Comparison of ENCODE assay signal across 9 mouse cellular contexts in genomic region chr2:153483118-153483983, GRCm38 (mm10). TPM values are rescaled to one million over a fixed set of nuclear protein-coding genes. Genes with fewer than 3 reads are reported as not detected.
DNase-seq lines count a peak whose midpoint lies in the region; ATAC-seq and TF ChIP-seq lines count a peak whose summit lies in the region.
"Had no signal": no experiment of that assay in that cellular context is flagged by ENCODE, and none has a peak within 500 bp of the region (broad histone marks: within the 10 kb centered on the region; RNA-seq: fewer than 3 reads in every experiment).

No protein-coding gene starts in this region.

- H3K9me3 ChIP-seq in intestine, embryonic 14.5 days (ENCODE audit: control insufficient read depth, low read length): no peaks in the 10 kb centered on the region
- no peaks in the 10 kb centered on the region for H3K9me3 ChIP-seq in intestine, postnatal 0 days (ENCODE audit: control insufficient read depth)
- no peaks in the 10 kb centered on the region for H3K9me3 ChIP-seq in forebrain, embryonic 10.5 days
- H3K9me3 ChIP-seq in hindbrain, embryonic 15.5 days: no peaks in the 10 kb centered on the region
- no peaks in the 10 kb centered on the region for H3K9me3 ChIP-seq in midbrain, embryonic 13.5 days
- no peaks in the 10 kb centered on the region for H3K9me3 ChIP-seq in stomach, embryonic 14.5 days (ENCODE audit: control insufficient read depth, low read depth, low read length)

- 16% methylated on average over 20 of the region's 20 CpGs for WGBS in intestine, embryonic 14.5 days
- WGBS in intestine, postnatal 0 days: 37% methylated on average over 20 of the region's 20 CpGs
- WGBS in forebrain, embryonic 10.5 days: 12% methylated on average over 20 of the region's 20 CpGs
- 4% methylated on average over 20 of the region's 20 CpGs for WGBS in hindbrain, embryonic 15.5 days
- 8% methylated on average over 20 of the region's 20 CpGs for WGBS in midbrain, embryonic 13.5 days
- WGBS in stomach, embryonic 14.5 days: 11% methylated on average over 20 of the region's 20 CpGs

- no peak overlapping the region for H3K4me3 ChIP-seq in intestine, embryonic 14.5 days (ENCODE audit: low read depth, low read length)
- no peak overlapping the region for H3K4me3 ChIP-seq in intestine, postnatal 0 days (ENCODE audit: low read depth, low read length)
- peak overlapping the region; percentile 29 for H3K4me3 ChIP-seq in forebrain, embryonic 10.5 days
- H3K4me3 ChIP-seq in hindbrain, embryonic 15.5 days: no peak overlapping the region
- H3K4me3 ChIP-seq in midbrain, embryonic 13.5 days (replicated peaks): no peak overlapping the region; the same call in 1 of the 2 replicates
- no peak overlapping the region for H3K4me3 ChIP-seq in stomach, embryonic 14.5 days (ENCODE audit: low read depth, low read length)

- H3K27ac ChIP-seq in intestine, embryonic 14.5 days (ENCODE audit: low read depth): no peak overlapping the region
- H3K27ac ChIP-seq in intestine, postnatal 0 days (ENCODE audit: low read depth, low read length): no peak overlapping the region
- peak overlapping the region; percentile 77 for H3K27ac ChIP-seq in forebrain, embryonic 10.5 days
- peak overlapping the region; percentile 83 for H3K27ac ChIP-seq in hindbrain, embryonic 15.5 days (replicated peaks)
- H3K27ac ChIP-seq in midbrain, embryonic 13.5 days: peak overlapping the region; percentile 93
- no peak overlapping the region for H3K27ac ChIP-seq in stomach, embryonic 14.5 days (ENCODE audit: low read length)

- H3K9ac ChIP-seq in intestine, embryonic 14.5 days (ENCODE audit: low read length): no peak overlapping the region
- H3K9ac ChIP-seq in intestine, postnatal 0 days (ENCODE audit: low read depth, low read length): no peak overlapping the region
- H3K9ac ChIP-seq in hindbrain, embryonic 15.5 days: peak overlapping the region; percentile 39
- H3K9ac ChIP-seq in midbrain, embryonic 13.5 days (replicated peaks): peak overlapping the region; percentile 55
- 0 out of 2 replicates have a peak overlapping the region, but pooled peaks have one; percentile 6 for H3K9ac ChIP-seq in stomach, embryonic 14.5 days (replicated peaks; ENCODE audit: low read depth, low read length)

- no peak for TF ChIP-seq CTCF in intestine, postnatal 0 days (IDR thresholded peaks at IDR 0.05; ENCODE audit: low read depth)

- DNase-seq in intestine, embryonic 14.5 days (ENCODE audit: low spot score): no peak
- DNase-seq in brain, adult 2 months (ENCODE audit: low read depth, low spot score): peak; percentile 82
- DNase-seq in forebrain, embryonic 10.5 days (ENCODE audit: extremely low spot score, low spot score): peak; percentile 41
- DNase-seq in left cerebral cortex, postnatal 4 days: peak; percentile 95

- no peaks in the 10 kb centered on the region for H3K27me3 ChIP-seq in intestine, embryonic 14.5 days (replicated peaks; ENCODE audit: control insufficient read depth, insufficient read depth, low read length)
- no peaks in the 10 kb centered on the region for H3K27me3 ChIP-seq in intestine, postnatal 0 days (replicated peaks; ENCODE audit: control insufficient read depth, insufficient read depth, low read length)
- peaks cover 47% of the 10 kb centered on the region for H3K27me3 ChIP-seq in forebrain, embryonic 10.5 days (ENCODE audit: poor library complexity, severe bottlenecking)
- no peaks in the 10 kb centered on the region for H3K27me3 ChIP-seq in hindbrain, embryonic 15.5 days
- 0 out of 2 replicates have a peak, but pooled peaks cover 3% of the 10 kb centered on the region for H3K27me3 ChIP-seq in midbrain, embryonic 13.5 days
- no peaks in the 10 kb centered on the region for H3K27me3 ChIP-seq in stomach, embryonic 14.5 days (ENCODE audit: control insufficient read depth, insufficient read depth, low read length)

- H3K4me1 ChIP-seq in intestine, embryonic 14.5 days (replicated peaks; ENCODE audit: control insufficient read depth, insufficient read depth, low read length): peaks cover 11% of the 10 kb centered on the region
- peaks cover 4% of the 10 kb centered on the region; the same call in 1 of the 2 replicates for H3K4me1 ChIP-seq in intestine, postnatal 0 days (replicated peaks; ENCODE audit: control insufficient read depth, insufficient read depth, low read length)
- peaks cover 38% of the 10 kb centered on the region for H3K4me1 ChIP-seq in forebrain, embryonic 10.5 days
- H3K4me1 ChIP-seq in hindbrain, embryonic 15.5 days (replicated peaks): peaks cover 43% of the 10 kb centered on the region
- H3K4me1 ChIP-seq in midbrain, embryonic 13.5 days (replicated peaks): peaks cover 44% of the 10 kb centered on the region
- H3K4me1 ChIP-seq in stomach, embryonic 14.5 days (ENCODE audit: control insufficient read depth, insufficient read depth, low read length): peaks cover 11% of the 10 kb centered on the region

- intact Hi-C loops in left cerebral cortex, postnatal 4 days (cut with DNase I): no loop called here

- no peaks in the 10 kb centered on the region for H3K36me3 ChIP-seq in intestine, embryonic 14.5 days (ENCODE audit: control insufficient read depth, insufficient read depth, low read length)
- H3K36me3 ChIP-seq in intestine, postnatal 0 days (ENCODE audit: control insufficient read depth, insufficient read depth): no peaks in the 10 kb centered on the region
- no peaks in the 10 kb centered on the region for H3K36me3 ChIP-seq in forebrain, embryonic 10.5 days (replicated peaks)
- H3K36me3 ChIP-seq in hindbrain, embryonic 15.5 days: no peaks in the 10 kb centered on the region
- no peaks in the 10 kb centered on the region for H3K36me3 ChIP-seq in midbrain, embryonic 13.5 days
- no peaks in the 10 kb centered on the region for H3K36me3 ChIP-seq in stomach, embryonic 14.5 days (ENCODE audit: control insufficient read depth, insufficient read depth, low read length)

- ATAC-seq in intestine, embryonic 14.5 days (replicated peaks; ENCODE audit: low FRiP score, low TSS enrichment, low read depth): no peak
- no peak for ATAC-seq in intestine, postnatal 0 days
- ATAC-seq in hindbrain, embryonic 15.5 days (ENCODE audit: low FRiP score, low read depth): peak; percentile 70
- peak; percentile 74 for ATAC-seq in midbrain, embryonic 13.5 days
- no peak for ATAC-seq in stomach, embryonic 14.5 days (ENCODE audit: insufficient number of reproducible peaks, insufficient read depth, low FRiP score, low read depth)

- H3K4me2 ChIP-seq in intestine, embryonic 14.5 days (ENCODE audit: low read length): peak overlapping the region; percentile 24; the same call in 1 of the 2 replicates
- H3K4me2 ChIP-seq in intestine, postnatal 0 days (replicated peaks; ENCODE audit: low read depth): no peak overlapping the region
- peak overlapping the region; percentile 39 for H3K4me2 ChIP-seq in hindbrain, embryonic 15.5 days
- H3K4me2 ChIP-seq in midbrain, embryonic 13.5 days (replicated peaks): peak overlapping the region; percentile 32
- H3K4me2 ChIP-seq in stomach, embryonic 14.5 days (replicated peaks; ENCODE audit: low read depth, low read length): no peak overlapping the region

RNA-seq across cellular contexts. Expression of gene 4930404H24Rik, which starts 9.2 kb away (rescaled TPM):
- polyA plus RNA-seq in intestine, embryonic 14.5 days (2014; fragmentation: Nextera tagmentation; extraction: Ambion mirVana): not detected in 2 replicates
- polyA plus RNA-seq in intestine, postnatal 0 days (2015; fragmentation: Nextera tagmentation; extraction: Ambion mirVana): not detected in 2 replicates
- not detected in 2 replicates for polyA plus RNA-seq in forebrain, embryonic 10.5 days (2016; fragmentation: Nextera tagmentation; extraction: Ambion mirVana)
- not detected in 2 replicates for polyA plus RNA-seq in hindbrain, embryonic 15.5 days (2015; fragmentation: Nextera tagmentation; extraction: Ambion mirVana)
- not detected for total RNA-seq in left cerebral cortex, postnatal 4 days (2021)
- not detected in 2 replicates for polyA plus RNA-seq in midbrain, embryonic 13.5 days (2015; fragmentation: Nextera tagmentation; extraction: Ambion mirVana)
- not detected in 2 replicates for polyA plus RNA-seq in stomach, embryonic 14.5 days (2014; fragmentation: Nextera tagmentation; extraction: Ambion mirVana)
- total RNA-seq: left cerebral cortex, adult 8-10 months had no signal

RNA-seq across cellular contexts. Expression of gene Nol4l, which starts 46.4 kb away (rescaled TPM):
- polyA plus RNA-seq in intestine, embryonic 14.5 days (2014; fragmentation: Nextera tagmentation; extraction: Ambion mirVana): 26.4 and 27.9 TPM in 2 replicates
- 21.9 and 25.2 TPM in 2 replicates for polyA plus RNA-seq in intestine, postnatal 0 days (2015; fragmentation: Nextera tagmentation; extraction: Ambion mirVana)
- 11.7 and 12.3 TPM in 2 replicates for polyA plus RNA-seq in forebrain, embryonic 10.5 days (2016; fragmentation: Nextera tagmentation; extraction: Ambion mirVana)
- 42.6 and 45.4 TPM in 2 replicates for polyA plus RNA-seq in hindbrain, embryonic 15.5 days (2015; fragmentation: Nextera tagmentation; extraction: Ambion mirVana)
- total RNA-seq in left cerebral cortex, postnatal 4 days (2021): 100 to 1,000 TPM; 111 to 122 TPM
- 41.9 and 43.9 TPM in 2 replicates for polyA plus RNA-seq in midbrain, embryonic 13.5 days (2015; fragmentation: Nextera tagmentation; extraction: Ambion mirVana)
- 14.6 and 17.7 TPM in 2 replicates for polyA plus RNA-seq in stomach, embryonic 14.5 days (2014; fragmentation: Nextera tagmentation; extraction: Ambion mirVana)

Comparison
In these comparisons a context has a peak if more than half of its experiments do, and no peak if none do; other contexts are left out.
1. H3K4me2 ChIP-seq: peak in intestine, embryonic 14.5 days (single experiment), hindbrain, embryonic 15.5 days (single experiment) and midbrain, embryonic 13.5 days (single experiment); none in intestine, postnatal 0 days (single experiment) and stomach, embryonic 14.5 days (single experiment).
2. ATAC-seq: peak in hindbrain, embryonic 15.5 days (single experiment) and midbrain, embryonic 13.5 days (single experiment); none in intestine, embryonic 14.5 days (single experiment), intestine, postnatal 0 days (single experiment) and stomach, embryonic 14.5 days (single experiment).
3. H3K27ac ChIP-seq: peak in forebrain, embryonic 10.5 days (single experiment), hindbrain, embryonic 15.5 days (single experiment) and midbrain, embryonic 13.5 days (single experiment); none in intestine, embryonic 14.5 days (single experiment), intestine, postnatal 0 days (single experiment) and stomach, embryonic 14.5 days (single experiment).
4. H3K9ac ChIP-seq: peak in hindbrain, embryonic 15.5 days (single experiment), midbrain, embryonic 13.5 days (single experiment) and stomach, embryonic 14.5 days (single experiment); none in intestine, embryonic 14.5 days (single experiment) and intestine, postnatal 0 days (single experiment).